Mouse (Mus musculus): ENCODE results near the gene Ccdc141.

Gene Ccdc141

DNA sequence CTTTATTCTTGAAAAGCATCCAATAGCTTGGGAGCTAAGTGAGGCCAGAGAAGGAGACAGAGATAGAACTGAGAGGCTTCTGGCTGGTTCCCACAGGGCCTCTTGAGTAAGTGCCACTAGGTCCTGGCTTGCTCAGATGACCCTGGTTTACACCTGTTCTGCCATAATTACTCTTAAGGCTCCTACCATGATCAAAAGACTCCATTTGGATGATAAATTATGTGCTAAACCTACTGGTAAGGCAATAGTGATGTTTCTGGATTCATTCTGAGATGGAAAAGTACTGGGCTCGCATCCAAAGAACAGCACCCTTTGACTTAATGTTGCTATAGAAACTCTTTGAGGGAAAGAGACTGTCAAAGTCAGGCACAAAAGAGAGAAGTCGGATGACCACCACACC lies 3.9 kb upstream of the Ccdc141 start:
- DNase-seq (ENCODE audit: low spot score), result no peak

DNA sequence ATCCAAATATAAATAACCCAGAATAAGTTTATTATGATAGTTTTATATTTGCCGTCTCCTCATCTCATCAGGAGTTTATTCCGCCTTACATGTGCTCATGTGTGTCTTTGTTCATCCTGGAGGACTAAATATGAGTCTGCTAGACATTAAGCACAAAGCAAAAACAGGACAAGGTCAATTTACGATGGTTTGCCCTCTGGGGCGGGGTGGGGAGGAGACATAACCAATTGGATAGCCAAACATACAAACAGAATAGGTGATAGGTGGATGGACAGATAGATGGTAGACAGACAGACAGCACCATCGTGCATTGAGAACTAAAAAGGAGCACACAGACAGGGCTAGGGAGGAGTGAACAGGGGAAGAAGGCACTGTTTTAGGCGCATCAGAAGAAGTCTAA lies 3.4 kb upstream of the Ccdc141 start:
- no peak for DNase-seq (ENCODE audit: low spot score)

DNA sequence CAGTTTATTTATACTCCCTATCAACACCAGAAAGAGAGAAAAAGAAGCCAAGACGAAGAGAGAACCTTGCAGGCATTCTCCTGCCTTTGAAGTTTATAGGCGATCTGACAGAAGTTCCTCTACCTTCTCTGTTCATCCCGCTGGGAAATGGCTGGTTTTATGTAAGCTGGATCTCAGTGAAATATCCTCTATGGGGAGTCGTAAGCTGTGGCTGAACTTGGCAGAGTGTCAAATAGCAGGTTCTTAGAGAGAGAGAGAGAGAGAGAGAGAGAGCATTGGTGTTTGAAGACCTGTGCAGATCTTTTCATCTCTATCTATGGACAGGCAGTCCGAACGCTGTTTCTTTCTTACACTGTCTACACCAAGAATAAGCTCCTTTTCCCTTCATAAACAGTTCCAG lies 2.9 kb upstream of the Ccdc141 start:
- no peak for DNase-seq (ENCODE audit: low spot score)

DNA sequence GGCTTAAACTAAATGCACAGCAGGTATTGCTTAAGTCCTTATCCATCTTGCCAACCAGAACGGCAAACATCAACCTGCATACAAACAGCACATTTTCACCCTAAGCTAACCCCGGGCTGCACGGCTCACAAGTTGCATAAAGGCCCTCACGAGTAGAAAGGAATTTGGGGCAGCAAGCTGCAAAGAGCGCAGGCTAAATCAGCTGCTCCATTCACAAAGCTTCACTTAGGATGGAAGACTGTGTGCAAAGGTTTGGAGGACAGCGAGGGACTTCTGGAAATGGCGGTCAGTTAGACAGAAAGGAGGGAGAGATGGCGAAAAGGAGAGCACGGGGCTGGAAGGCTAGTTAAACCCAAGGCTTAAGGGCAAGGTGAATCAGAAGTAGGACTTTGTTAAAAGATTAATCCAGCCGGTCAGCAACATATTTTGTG lies 1.8 kb upstream of the Ccdc141 start:
- DNase-seq (ENCODE audit: low spot score), result no peak

DNA sequence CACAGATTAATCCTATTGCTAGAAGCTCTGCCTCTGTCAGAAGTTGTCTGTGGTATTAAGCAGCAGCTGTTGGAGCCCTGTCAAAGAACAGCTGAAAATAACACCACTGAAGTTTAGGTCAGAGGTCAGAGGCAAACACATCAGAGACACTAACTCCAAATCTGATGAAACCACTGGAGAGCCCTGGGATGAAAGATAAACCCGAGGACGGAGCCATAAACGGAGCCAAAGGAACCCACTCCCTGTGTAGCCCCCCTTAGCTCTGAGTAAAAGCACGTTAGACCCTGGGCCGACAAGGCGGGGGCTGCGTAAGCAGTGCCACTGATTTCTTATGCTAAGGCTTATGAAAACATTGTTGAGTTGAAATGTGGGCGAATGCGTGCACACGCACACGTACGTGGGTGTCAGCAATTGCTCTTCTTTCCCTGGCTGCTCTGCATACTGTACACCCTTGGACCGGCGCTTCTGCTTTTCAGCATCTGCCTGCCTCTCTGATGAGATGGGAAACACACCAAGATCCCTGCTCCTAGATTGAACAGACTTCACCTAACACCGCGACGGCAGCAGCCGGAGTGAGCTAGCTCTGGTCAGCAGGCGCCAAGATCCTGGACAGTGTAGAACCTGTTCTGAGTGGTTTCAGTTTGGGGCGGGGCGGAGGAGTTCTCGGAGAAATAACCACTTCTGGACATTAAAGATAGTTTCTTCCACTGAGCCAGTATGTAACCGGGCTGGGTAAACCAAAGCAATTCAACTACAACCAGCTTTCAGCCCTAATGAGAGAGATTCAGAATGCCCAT lies 1.2 kb upstream of the Ccdc141 start:
- DNase-seq (ENCODE audit: low spot score), result no peak

DNA sequence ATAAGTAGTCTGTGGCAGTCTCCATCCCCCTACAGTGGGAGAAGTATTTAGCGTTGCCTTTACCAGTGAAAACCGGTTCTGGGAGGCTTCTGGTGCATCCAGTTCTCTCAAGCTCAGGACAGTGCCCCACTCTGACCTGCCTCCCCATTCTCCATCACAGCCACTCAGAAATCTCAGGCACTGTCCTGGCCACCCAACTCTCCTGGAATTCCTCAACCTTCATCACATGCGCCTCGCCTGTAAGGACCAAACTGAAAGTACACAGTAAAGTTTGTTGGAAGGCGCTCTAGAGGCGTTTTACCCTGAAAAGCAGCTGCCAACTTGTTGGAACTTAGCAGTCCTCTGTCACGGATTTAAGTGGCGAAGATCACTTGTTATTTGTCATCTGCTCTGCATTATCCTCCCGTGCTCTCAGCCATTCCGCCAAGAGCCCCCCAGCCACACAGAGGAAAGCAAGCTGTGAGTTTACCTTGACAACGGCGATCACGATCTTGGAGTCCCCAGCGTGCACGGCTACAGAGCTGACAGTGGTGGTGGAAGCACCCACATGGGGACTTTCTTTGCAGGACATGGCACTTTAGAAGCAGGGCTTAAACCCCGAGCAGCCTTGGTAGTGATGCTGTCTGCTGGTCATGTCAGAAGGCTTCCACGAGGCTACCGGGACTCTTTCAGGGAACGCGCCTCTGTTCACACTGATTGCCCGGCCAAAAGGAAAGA lies 362 bp downstream of the Ccdc141 start:
- no peak for DNase-seq (ENCODE audit: low spot score)

DNA sequence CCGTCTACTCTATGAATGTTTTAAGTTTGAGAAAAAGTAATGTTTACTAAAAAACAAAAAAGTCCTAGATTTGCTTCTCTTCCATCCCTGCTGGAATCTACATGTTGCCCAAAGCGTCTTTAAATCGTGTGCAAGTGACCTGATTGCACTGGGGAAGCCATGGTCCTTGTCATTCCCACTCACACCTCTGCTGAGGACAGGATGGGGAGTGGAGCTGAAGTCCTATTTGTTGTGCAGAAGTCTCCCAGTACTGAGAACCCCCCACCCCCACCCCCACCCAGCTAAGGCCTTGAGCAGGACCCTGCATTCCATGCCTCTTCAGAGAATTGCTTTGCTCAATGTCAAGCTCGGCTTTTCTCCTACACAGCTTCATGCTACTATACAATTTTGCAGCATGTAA lies 1.2 kb downstream of the Ccdc141 start:
- DNase-seq (ENCODE audit: low spot score), result no peak

DNA sequence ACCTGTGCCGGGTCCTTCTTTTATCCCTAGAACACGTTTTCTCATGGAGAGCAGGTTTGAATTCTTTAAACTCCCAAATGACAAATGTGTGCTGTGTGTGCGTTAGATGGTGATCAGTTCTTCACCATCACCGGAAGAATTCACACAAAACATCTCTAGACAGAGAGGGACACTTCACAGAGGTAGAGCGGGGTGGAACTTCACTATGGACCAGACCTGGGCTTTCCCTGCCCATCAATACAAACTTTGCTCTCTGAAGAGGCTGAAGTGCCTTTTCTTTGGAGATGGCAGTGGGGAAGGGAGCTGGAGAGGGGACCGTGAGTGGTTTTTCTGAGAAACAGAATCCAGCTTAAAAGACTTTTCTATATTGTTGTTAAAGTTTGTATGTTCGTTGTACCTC lies 1.7 kb downstream of the Ccdc141 start:
- no peak for DNase-seq (ENCODE audit: low spot score)

DNA sequence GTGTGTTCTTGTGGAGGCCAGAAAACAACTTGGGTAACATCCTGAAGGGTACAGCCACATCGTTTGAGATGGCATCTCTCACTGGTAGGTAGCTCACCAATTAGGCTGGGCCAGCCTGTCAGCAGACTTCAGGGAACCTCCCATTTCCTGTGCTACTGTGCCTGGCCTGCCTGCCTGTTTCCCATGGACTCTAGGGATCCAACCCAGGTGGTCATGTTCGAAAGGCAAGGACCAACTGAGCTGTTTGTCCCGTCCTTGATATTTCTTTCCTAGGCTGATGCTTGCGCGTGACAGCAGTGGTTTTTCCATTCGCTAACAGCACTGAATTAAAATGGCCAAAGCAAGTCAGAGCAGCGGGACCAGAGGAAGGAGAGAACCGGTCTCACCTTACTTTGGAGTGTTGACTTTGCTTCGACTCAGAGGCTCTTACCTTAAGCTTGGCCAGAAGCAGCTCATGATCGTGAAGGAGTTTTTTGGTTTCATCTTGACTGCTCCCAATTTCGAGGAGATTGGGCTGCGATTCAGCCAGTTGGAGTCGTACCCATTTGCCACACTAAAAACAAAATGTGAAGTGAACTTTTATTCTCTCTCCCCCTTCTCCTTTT lies 2.3 kb downstream of the Ccdc141 start:
- DNase-seq (ENCODE audit: low spot score), result no peak

DNA sequence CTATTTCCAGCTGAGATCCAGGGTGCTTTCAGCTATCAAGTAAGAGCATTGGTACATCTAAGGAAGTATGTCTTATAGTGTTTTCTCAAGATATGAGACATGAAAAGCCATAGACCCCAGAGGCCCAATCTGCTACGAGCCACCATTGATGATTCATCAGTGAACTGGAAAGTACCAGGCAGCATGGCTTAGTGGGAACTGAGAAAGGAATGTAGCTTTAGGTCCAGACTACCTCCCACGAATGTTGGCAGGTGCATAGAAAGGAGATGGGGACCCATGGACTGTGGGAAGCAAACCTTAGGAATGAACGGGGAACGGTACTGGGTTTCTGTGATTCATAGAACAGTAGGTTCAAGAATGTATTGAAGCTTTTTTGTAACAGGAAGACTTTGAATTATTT lies 4.1 kb downstream of the Ccdc141 start:
- no peak for DNase-seq (ENCODE audit: low spot score)

DNA sequence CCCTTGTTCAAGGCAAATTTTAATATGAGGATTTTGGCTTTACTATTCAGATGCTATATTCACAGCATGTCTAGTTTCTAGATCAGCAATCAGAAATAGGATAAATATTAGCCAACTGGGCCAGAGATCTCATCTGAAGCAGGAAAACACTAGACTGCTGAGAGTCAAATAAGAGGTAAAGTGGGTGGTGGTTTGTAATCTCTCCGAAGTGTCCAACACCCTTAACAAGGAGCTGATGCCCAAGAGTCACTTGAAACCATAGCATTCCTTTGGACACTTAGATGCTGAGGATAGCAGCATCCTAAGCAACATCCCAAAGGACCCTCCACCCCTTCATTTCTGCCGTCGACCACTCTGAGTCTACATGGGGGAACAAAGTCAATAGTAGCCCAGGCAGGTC lies 5.8 kb downstream of the Ccdc141 start:
- no peak for DNase-seq (ENCODE audit: low spot score)

DNA sequence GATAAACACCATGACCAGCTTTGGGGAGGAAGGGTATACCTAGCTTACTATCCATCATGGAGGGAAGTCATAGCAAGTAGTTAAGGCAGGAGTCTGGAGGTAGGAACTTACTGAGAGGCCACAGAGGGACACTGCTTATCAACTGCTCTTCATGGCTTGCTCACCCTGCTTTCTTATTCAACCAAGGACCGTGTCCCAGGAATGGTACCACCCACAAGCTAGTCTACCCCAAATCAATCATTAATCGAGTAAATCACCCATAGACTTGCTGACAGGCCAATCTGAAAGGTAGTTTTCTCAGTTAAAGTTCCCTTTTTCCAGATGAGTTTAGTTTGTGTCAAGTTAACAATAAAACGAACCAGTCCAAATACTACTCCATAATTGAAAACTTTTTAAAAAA lies 7.1 kb downstream of the Ccdc141 start:
- no peak for DNase-seq (ENCODE audit: low spot score)

DNA sequence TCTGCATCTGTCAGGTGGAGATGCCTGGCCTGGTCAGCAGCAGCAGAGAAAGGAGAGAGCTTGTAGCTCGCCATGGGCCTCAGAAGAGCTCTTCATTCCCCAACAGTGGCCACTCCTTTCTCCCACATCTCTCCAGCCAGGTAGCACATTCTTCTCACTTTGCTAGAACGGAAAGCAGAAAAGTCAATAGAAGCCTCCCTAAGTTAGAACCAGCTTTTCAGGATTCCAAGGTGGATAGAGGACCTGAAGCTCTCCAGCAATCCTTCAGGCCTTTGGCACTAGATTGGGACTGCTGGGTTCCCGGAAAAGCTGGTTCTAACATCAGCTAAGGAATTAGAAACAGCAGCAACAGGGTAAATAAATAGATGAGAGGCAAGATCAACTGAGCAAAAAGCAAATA lies 8.3 kb downstream of the Ccdc141 start:
- no peak for DNase-seq (ENCODE audit: low spot score)

DNA sequence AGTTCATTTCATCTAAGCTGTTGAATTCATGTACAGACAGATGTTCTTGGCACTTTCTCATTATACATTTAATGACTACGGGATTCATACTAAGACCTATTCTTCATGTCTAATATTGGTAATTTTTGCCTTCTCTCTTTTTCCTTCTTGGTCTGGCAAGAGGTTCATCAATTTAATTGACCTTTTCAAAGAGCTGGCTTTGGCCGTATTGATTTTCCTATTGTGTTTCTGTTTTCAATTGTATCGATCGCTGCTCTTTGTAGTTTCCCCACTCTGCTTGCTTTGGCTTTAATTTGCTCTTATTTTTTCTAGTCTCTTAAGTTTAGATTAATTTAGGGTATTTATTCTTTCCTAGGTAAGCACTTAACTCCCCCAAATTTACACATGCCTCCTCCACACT lies 12.9 kb downstream of the Ccdc141 start:
- DNase-seq (ENCODE audit: low spot score), result no peak

DNA sequence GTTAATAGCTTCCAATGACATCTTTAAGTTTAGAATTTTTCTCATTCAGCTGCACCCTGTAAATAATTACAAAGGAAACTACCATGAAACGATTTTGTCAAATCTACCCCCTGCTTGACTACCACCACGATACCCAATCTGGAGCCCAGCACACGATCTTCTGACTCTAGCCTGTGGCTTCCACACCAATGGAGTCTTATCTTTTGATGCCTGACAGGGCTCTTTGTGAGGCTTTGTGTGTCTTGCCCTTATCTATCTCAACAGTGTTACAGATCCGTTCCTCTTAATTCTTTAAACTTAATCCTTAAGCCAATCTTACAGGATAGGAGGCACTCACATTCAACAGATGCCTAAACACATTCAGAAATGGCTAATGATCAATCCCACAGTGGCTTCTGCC lies 16.4 kb downstream of the Ccdc141 start:
- no peak for DNase-seq (ENCODE audit: low spot score)

DNA sequence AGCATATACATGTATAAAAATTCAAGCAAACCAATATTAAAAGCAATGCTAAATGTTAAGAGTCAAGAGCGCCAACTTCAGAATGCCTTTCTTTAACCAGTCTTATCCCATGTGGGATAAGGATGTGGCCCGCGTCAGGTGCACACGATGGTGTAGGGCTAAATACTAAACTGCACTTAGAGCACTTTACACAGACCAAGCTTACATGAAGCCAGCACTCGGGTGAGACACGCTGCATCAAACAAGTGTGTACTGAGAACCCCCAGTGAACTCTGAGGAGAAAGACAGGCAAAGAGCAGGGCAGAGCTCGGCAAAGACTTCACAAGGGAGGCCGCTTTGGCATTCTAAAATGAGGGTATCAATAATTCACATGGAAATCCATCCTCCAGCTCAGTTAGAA lies 19.2 kb downstream of the Ccdc141 start:
- no peak for DNase-seq (ENCODE audit: low spot score)

DNA sequence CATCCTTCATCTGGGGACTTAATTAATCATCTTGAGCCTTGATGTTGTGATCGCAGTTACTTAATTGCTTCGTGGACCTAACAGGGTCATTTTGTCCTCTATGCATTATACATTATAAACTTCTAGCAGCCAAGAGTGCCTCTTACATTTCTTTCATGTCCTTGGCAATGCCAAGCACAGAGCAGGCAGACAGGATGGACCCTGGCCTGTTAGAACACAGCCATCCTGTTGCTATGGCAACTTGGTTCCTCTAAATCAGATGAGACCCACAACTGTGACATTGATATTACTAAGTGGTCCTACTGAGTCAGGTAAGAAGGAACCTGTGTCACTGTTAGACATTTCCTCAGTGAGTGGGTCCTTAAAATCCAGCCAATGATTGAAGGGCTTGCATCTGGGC lies 20.9 kb downstream of the Ccdc141 start:
- DNase-seq (ENCODE audit: low spot score), result no peak

DNA sequence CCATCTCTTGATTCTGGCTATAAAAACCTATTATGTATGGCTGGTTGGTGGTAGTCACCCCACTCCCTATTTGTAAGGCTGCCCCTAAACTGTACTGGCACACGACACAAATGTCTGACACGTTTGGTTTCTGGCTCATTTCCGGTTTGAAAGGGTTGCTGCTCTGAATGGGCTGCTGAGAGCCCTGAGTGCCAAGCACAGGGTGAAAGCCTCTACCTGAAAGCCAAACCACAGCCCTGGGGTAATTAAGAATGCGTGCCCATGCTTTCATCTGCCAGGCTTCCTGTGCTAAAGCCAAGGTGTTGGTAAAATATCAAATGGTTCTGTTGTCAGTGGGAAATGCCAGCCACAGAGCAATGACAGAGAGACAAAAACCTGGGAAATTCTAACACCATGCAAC lies 22.2 kb downstream of the Ccdc141 start:
- no peak for DNase-seq (ENCODE audit: low spot score)

DNA sequence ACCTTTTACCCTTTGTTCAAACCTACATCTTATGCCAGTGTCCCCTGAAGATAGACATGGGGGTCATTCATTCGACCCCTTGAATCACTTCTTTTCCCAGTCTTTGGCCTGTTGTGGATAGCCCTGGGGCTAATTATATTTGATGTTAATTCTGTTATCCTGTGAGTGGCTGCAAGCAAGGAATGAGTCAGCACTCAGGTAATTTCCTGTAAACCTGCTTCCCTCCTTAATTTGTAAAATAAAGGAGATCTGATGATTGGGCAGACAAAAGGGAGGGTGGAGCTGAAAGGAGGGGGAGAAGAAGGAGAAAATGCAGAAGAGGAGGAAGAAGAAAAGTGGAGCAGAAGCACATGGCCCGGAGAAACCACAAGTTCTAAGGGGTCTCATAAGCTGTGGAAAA lies 23.5 kb downstream of the Ccdc141 start:
- no peak for DNase-seq (ENCODE audit: low spot score)

DNA sequence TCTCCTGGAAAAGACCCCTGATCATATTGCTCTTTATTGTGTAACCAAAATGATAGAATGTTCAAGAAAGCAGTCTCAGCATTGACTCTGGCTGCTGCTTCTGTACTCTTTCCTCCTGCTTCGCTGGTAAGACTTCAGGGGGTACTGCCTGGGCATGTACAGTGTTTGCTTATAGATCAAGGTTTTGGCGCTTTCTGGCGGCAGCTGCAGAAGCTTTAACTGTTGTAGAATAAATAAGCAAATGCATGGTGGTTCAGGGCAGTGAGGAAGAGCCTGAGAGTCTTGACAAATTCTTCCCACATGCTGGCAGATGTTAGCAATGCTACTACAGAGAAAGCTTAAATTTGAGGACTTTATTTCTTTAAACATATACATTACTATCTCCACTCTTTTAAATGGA lies 24.1 kb downstream of the Ccdc141 start:
- no peak for DNase-seq (ENCODE audit: low spot score)

DNA sequence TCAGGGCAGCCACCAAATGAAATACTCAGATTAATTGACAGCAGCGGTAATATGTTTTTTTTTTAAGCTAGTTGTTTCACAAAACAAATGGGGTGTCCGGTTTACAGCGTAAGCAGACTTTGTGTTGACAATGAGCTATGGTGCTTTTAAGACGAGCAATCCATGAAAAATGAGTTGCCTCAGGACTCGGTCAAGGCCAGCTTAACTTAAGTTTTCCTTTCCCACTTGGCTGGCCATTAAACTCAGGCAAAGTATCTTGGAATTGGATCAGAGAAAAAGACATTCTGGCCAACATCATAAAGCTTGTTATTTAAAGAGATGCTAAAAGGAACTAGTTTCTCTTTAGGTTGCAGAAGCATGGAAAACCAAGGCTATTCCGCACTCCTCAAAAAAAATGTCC lies 26.9 kb downstream of the Ccdc141 start:
- no peak for DNase-seq (ENCODE audit: low spot score)

DNA sequence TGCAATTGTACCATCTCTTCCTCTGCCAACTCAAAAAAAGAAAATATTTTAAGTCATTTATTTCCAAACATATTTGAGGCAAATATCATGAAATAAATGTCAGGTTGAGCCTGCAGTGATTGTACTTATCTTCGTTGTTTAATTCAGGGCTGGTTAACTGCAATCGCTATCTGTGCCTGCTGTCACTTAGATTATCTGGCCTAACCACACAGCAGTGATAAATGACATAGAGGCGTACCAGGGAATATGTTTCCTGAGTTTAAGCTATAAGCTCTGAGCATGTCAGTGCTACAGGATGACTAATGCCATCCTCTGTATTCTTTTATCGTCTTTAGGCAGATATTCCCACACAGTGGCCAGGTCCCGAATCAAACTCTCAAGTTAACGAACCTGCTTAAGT lies 31.6 kb downstream of the Ccdc141 start:
- DNase-seq (ENCODE audit: low spot score), result no peak

DNA sequence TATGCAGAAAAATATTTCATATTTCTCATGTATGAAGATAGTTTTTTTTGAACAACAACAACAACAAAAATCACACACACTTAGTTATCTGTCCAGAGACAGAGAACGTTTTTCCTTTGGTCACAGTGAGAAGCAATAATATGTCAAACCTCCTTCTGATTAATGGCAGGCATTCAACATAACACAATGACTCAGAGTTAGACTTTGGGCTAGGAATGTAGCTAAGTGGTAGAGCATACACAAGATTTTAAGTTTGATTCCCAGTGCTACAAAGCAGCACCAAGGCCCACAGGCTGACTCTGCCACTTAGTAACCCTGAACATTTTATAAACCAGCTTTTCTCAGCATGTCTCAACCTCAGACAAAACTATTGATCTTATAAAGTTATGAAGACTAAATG lies 35.5 kb downstream of the Ccdc141 start:
- DNase-seq (ENCODE audit: low spot score), result no peak
